Mouse (Mus musculus) inflammation-experienced regulatory T-cells, adult 6 months (primary cell): Measurements from ENCODE around the gene Dcbld1. TPM values are rescaled to one million over a fixed set of nuclear protein-coding genes. Genes with fewer than 3 reads are reported as not detected.
"Not testable (repeated sequence)": the region's sequence is repeated elsewhere in the genome, so short reads cannot be mapped to it uniquely, and the experiment has no call there.

ENCODE experiments used
- ATAC-seq: one replicate; pipeline ENCODE4 v1.8.0; 2017
- polyA plus RNA-seq, 3 experiments: library from polyadenylated mRNA; unstranded; fragments of 100-300 nt; shearing (Covaris generic); gene quantifications; one replicate each; pipeline ENCODE4 v1.2.1; 2017

Gene Dcbld1
- polyA plus RNA-seq, 3 experiments from 2014 or later: 0.17 TPM; not detected in 2

- ATAC-seq: no peak
Observed at GRCm38 (mm10) chr10:52304574-52304973, 71.2 kb downstream of the Dcbld1 start.

DNA sequence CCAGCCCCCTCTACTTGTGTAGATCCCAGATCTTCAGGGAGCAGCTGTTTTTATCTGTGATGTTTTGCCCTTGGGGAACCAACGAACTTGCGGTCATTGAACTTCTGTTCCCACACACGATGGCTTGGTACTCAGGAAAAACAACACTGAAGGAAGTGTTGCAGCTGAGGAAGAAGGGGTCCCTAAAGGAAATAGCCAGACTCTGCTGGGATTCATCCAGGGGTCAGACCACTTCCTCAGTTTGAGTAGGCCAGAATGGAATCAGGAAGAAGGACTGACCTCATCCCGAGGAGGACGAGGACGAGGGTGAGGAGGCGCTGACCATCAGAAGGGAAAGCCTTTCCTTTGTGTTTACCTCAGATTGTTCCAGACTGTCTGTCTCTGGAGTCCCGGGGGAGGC lies 75.8 kb downstream of the Dcbld1 start:
- no peak for ATAC-seq

GRCm38 (mm10) chr10:52319506-52320286 lies 86.3 kb downstream of the Dcbld1 start:
- no peak for ATAC-seq

DNA sequence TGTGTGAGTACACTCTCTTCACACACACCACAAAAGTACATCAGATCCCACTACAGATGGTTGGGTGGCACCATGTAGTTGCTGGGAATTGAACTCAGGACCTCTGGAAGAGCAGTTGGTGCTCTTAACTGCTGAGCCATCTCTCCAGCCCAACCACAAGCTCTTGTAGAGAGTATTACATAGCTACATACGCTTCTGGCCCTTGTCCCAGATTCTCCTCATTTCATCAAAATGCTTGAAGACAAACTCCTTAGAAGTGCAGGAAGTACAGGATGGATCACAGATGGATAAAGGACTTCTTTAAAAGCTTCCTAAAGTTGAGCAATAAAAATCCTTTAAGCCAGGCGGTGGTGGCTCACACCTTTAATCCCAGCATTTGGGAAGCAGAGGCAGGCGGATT lies 88.5 kb downstream of the Dcbld1 start:
- no peak for ATAC-seq

- ATAC-seq: no peak
Observed at GRCm38 (mm10) chr10:52331007-52331406, 97.6 kb downstream of the Dcbld1 start.

- ATAC-seq: not testable (repeated sequence)
Observed at GRCm38 (mm10) chr10:52343324-52343723, 109.9 kb downstream of the Dcbld1 start.

GRCm38 (mm10) chr10:52353184-52353583 lies 119.8 kb downstream of the Dcbld1 start:
- ATAC-seq: no peak

GRCm38 (mm10) chr10:52358467-52358866 lies 125.0 kb downstream of the Dcbld1 start, which contains the start of gene Gm26741:
TSS of gene Gm26741 (plus strand) at chr10:52358767.
- no peak for ATAC-seq

- no peak for ATAC-seq
Observed at GRCm38 (mm10) chr10:52360241-52360735, 126.9 kb downstream of the Dcbld1 start.

GRCm38 (mm10) chr10:52360862-52361609 lies 127.6 kb downstream of the Dcbld1 start:
- no peak for ATAC-seq

GRCm38 (mm10) chr10:52368376-52368775 lies 135.0 kb downstream of the Dcbld1 start:
- no peak for ATAC-seq

Other genes starting within 250 kb of the Dcbld1 start
- gene Vgll2, start 211.1 kb upstream of the Dcbld1 start, polyA plus RNA-seq: not detected
- not detected for gene Ros1, start 38.4 kb upstream of the Dcbld1 start, polyA plus RNA-seq
- gene Gm26741, start 125.1 kb downstream of the Dcbld1 start, polyA plus RNA-seq: not detected
- gene Gopc, start 148.5 kb downstream of the Dcbld1 start, polyA plus RNA-seq: 1 to 10 TPM; 5.5 to 8.1 (median 6.0) TPM
- not detected for gene Nepn, start 155.4 kb downstream of the Dcbld1 start, polyA plus RNA-seq
- 1 to 10 TPM; 7.5 to 8.2 (median 7.7) TPM for gene Nus1, start 183.9 kb downstream of the Dcbld1 start, polyA plus RNA-seq